Comparison of ENCODE assay signal across 13 mouse cellular contexts in the genomic region with DNA sequence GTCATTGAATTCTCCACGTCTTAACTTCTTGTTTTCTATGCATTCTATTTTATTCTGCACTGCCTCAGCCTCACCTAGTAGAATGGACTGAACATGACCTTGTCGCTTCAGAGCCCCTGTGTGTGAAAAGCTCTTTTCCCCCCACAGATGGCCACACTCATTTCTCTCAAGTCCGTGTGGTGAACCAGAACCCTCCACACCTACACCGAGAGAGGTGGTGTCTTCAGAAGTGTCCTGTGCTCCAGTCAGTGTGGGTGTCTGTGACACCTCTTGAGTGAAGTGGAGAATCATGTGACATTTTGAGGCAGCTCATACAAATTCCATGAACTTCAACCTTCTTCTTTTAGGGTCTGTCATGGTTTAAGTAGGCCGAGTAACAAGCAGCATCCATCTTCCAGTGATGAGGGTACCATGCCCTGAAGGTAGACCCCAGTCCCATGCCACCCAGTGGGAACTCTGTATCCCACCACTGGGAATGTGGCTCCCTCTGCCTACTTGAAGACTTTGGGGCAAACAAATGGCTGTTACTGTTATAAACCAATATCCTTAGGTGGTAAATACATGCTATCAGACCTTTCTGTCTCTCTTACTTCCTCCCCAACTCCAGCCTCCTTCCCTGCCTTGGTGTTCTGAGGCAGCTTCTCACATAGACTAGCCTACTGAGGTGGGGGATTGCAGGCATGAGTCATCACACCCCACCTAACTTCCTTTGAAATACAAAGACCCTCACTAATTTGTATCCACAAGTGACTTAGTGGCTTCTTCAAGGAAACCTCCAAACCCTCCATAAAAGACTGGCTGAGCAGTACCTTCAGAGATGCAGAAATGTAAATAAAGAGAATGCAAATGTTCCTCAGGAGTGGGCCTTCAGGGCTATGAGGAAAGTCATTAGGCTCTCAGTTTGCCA.
"Had no signal": no experiment of that assay in that cellular context is flagged by ENCODE, and none has a peak within 500 bp of the region (broad histone marks: within the 10 kb centered on the region; RNA-seq: fewer than 3 reads in every experiment).

No protein-coding gene starts in this region.

- H3K4me3 ChIP-seq: intestine, embryonic 15.5 days; kidney, embryonic 15.5 days; limb, embryonic 13.5 days; lung, embryonic 15.5 days; midbrain, embryonic 15.5 days; neural tube, embryonic 13.5 days had no signal

- H3K4me1 ChIP-seq: intestine, embryonic 15.5 days; limb, embryonic 13.5 days; midbrain, embryonic 15.5 days had no signal

- DNase-seq: kidney, adult 18-20 months; kidney, postnatal 14 days; left cerebral cortex, postnatal 4 days; retina, postnatal 1 day; thymus, adult 18-20 months; thymus, postnatal 14 days had no signal

- H3K9me3 ChIP-seq: intestine, embryonic 15.5 days; kidney, embryonic 15.5 days; limb, embryonic 13.5 days; lung, embryonic 15.5 days; midbrain, embryonic 15.5 days; neural tube, embryonic 13.5 days had no signal

- H3K36me3 ChIP-seq: intestine, embryonic 15.5 days; kidney, embryonic 15.5 days; limb, embryonic 13.5 days; lung, embryonic 15.5 days; midbrain, embryonic 15.5 days; neural tube, embryonic 13.5 days had no signal

- H3K9ac ChIP-seq: intestine, embryonic 15.5 days; kidney, embryonic 15.5 days; limb, embryonic 13.5 days; lung, embryonic 15.5 days; midbrain, embryonic 15.5 days; neural tube, embryonic 13.5 days had no signal

- H3K27me3 ChIP-seq: intestine, embryonic 15.5 days; kidney, embryonic 15.5 days; limb, embryonic 13.5 days; lung, embryonic 15.5 days; midbrain, embryonic 15.5 days; neural tube, embryonic 13.5 days had no signal

- ATAC-seq: intestine, embryonic 15.5 days; midbrain, embryonic 15.5 days had no signal

- H3K27ac ChIP-seq: intestine, embryonic 15.5 days; kidney, embryonic 15.5 days; limb, embryonic 13.5 days; lung, embryonic 15.5 days; midbrain, embryonic 15.5 days; neural tube, embryonic 13.5 days had no signal

- H3K4me2 ChIP-seq: intestine, embryonic 15.5 days; kidney, embryonic 15.5 days; limb, embryonic 13.5 days; lung, embryonic 15.5 days; midbrain, embryonic 11.5 days; midbrain, embryonic 15.5 days; neural tube, embryonic 13.5 days had no signal
